Mouse (Mus musculus) large intestine, adult 2 months (tissue): ENCODE measurements around the gene Gm14190. TPM values are rescaled to one million over a fixed set of nuclear protein-coding genes. Genes with fewer than 3 reads are reported as not detected.
"Not testable (repeated sequence)": the region's sequence is repeated elsewhere in the genome, so short reads cannot be mapped to it uniquely, and the experiment has no call there.

Source experiments
- DNase-seq: peaks from one replicate; pipeline ENCODE4 v3.0.0-alpha.2; 2012; ENCODE audit warnings: low read depth, low spot score
- WGBS: fragments of 180-500 bp; shearing (Covaris S2); methylation state at CpG from one replicate; pipeline ENCODE4 v1.1.7; 2018; 5-methylcytosine and 5-hydroxymethylcytosine counted together
- polyA plus RNA-seq: library from polyadenylated mRNA; depleted of rRNA; stranded (reverse); fragments of >200 nt; gene quantifications from 2 replicates; pipeline ENCODE4 v1.2.3, GENCODE M21; 2012; rRNA removed

The Gm14190 gene
- polyA plus RNA-seq: not detected in 2 replicates

DNA sequence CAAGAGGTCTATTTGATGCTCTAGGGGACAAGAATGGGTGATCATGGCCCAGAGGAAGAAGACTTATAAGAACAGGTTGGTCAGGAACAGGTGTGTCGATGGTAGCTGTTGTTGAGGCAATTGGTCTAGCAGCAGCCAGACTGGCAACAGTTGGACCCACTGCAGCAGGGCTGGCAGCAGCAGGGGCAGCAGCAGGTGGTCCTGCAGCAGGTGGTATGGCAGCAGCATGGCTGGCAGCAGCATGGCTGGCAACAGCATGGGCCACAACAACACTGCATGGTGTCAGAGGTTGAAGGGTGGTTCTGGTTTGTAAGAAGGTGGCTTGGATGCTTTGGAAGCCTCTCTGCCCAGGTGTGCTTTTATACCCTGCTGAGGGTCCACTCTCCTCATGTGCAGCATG is at the start of gene Gm14190:
Gm14190 (minus strand) TSS at position 278 of the 400 bp plus-strand sequence.
- no peak for DNase-seq
- WGBS: 82% methylated on average over 1 of the region's 1 CpGs

DNA sequence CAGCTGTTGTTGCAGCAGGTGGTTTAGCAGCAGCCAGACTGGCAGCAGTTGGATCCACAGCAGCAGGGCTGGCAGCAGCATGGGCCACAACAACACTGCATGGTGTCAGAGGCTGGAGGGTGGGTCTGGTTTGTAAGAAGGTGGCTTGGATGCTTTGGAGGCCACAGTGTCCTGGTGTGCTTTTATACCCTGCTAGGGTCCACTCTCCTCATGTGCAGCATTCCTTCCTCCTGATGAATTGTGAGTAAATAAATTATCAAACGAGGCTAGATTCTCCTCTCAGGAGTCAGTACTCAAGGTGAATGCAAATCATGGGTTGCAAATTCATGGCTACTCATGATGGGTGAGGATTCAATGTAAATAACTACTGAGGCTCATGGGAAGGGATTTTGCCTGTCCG is 43.6 kb upstream of the Gm14190 start, which contains the start of gene Gm14180:
Gm14180 (minus strand) TSS at position 101 of the 400 bp plus-strand sequence.
- WGBS: 57% methylated on average over 2 of the region's 2 CpGs
- DNase-seq: no peak

DNA sequence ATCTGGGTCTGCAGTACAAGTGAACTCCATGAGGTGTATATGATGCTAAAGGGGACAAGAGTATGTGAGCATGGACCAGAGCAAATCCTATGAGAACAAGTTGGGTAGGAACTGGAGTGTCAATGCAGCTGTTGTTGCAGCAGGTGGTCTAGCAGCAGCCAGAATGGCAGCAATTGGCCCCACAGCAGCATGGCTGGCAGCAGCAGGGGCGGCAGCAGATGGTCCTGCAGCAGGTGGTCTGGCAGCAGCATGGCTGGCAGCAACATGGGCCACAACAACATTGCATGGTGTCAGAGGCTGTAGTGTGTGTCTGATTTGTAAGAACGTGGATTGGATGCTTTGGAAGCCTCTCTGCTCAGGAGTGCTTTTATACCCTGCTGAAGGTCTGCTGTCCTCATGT is 33.5 kb upstream of the Gm14190 start:
- 83% methylated on average over 2 of the region's 2 CpGs for WGBS
- DNase-seq: no peak

DNA sequence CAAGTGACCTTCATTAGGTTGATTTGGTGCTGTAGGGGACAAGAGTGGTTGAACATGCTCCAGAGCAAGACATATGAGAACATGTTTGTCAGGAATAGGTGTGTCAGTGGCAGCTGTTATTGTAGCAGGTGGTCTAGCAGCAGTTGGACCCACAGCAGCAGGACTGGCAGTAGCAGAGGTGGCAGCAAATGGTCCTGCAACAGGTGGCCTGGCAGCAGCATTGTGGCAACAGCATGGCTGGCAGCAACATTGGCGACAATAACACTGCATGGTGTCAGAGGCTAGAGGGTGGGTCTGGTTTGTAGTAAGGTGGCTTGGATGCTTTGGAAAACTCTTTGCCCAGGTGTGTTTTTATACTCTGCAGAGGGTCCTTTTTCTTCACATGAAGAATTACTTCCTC is 28.2 kb upstream of the Gm14190 start:
- 91% methylated on average over 1 of the region's 1 CpGs for WGBS
- no peak for DNase-seq

DNA sequence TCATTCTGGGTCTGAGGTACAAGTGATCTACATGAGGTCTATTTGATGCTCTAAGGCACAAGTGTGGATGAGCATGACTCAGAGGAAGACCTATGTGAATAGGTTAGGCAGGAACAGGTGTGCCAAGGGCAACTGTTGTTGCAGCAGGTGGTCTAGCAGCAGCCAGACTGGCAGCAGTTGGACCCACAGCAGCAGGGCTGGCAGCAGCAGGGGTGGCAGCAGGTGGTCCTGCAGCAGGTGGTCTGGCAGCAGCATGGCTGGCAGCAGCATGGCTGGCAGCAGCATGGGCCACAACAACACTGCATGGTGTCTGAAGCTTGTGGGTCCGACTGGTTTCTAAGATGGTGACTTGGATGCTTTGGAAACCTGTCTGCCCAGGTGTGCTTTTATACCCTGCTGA is 5.3 kb downstream of the Gm14190 start:
- WGBS: 85% methylated on average over 1 of the region's 1 CpGs
- not testable (repeated sequence) for DNase-seq

DNA sequence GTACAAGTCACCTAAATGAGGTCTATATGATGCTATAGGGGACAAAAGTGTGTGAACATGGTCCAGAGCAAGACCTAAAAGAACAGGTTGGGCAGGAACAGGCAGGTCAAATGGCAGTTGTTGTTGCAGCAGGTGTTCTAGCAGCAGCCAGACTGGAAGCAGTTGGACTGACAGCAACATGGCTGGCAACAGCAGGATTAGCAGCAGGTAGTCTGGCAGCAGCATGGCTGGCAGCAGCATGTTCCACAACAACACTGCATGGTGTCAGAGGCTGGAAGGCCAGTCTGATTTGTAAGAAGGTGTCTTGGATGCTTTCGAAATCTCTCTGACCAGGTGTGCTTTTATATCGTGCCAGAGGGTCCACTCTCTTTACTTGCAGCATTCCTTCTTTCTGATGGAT is 7.1 kb downstream of the Gm14190 start:
- DNase-seq: no peak
- WGBS: 87% methylated on average over 2 of the region's 2 CpGs

DNA sequence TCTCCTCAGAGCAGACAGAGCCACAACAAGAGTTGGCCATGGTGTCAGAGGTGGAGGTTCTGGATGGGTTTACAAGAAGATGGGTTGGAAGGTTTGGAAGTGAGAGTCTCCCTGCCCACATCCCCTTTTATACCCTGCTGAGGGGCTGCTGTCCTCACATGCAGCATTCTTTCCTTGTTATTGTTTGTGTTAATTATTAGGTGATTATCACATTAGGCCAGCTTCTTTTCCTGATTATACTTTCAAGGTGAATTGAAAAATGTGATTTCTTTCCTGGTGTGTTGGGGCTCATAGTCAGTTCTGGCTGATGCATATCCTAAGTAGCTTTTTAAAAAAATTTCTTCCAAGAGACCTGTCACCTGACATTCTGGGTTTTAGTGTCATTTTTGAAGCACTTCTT is 24.7 kb downstream of the Gm14190 start, which contains the start of gene Krtap4-6:
Krtap4-6 (minus strand) TSS at position 101 of the 400 bp plus-strand sequence.
- no peak for DNase-seq

DNA sequence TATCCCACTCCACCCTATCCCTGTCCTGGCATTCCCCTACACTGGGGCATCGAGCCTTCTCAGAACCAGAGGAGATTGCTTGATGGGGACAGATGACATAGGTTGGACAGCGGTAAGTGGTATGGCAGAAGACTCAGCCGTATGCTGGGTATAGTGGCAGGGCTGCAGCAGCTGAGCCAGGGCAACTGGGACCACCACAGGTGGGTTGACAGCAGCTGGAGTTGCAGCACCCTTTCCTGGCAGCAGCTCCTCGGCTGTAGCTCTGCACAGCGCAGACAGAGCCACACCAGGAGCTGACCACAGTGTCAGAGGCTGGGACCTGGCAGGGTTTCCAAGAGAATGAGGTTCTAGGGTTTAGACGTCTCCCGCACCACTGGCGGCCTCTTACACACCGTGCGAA is 27.7 kb downstream of the Gm14190 start:
- 81% methylated on average over 10 of the region's 10 CpGs for WGBS
- DNase-seq: no peak

DNA sequence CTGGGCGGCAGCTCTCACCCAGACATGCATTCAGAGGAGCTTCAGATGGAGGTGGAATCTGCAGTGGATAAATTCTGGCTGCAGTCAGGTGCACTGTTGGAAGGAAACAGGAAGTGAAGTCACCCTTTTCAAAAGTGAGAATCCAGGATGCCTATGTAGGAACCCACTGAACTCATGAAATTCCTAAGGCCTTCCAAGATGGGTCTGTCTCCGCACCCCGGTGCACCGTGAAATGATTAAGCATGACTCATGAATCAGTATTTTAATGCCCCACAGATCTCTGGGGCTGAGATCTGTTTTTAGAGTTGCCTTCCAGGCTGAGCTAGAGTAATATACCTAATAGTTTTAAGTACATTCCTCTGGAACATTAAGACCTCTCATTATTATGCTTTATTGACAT is 31.3 kb downstream of the Gm14190 start:
- WGBS: 76% methylated on average over 4 of the region's 4 CpGs
- DNase-seq: no peak

DNA sequence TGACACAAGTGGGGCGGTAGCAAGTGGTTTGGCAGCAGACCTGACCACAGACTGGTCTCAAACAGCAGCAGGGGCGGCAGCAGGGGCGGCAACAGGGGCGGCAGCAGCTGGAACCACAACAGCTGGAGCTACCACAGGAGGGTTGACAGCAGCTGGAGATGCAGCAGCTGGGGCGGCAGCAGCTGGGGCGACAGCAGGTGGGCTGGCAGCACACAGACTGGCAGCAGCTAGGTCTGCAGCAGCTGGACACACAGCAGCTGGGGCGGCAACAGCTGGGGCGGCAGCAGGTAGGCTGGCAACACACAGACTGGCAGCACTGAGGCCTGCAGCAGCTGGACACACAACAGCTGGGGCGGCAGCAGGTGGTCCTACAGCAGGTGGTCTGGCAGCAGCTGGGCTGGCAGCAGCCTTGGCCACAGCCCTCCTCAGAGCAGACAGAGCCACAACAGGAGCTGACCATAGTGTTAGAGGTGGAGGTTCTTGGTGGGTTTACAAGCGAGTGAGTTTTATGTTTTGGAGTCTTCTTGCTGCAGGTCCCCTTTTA is 32.0 kb downstream of the Gm14190 start, which contains the start of gene Gm11563:
Gm11563 (minus strand) TSS at position 494 of the 544 bp plus-strand sequence.
- 70% methylated on average over 10 of the region's 10 CpGs for WGBS
- not testable (repeated sequence) for DNase-seq

DNA sequence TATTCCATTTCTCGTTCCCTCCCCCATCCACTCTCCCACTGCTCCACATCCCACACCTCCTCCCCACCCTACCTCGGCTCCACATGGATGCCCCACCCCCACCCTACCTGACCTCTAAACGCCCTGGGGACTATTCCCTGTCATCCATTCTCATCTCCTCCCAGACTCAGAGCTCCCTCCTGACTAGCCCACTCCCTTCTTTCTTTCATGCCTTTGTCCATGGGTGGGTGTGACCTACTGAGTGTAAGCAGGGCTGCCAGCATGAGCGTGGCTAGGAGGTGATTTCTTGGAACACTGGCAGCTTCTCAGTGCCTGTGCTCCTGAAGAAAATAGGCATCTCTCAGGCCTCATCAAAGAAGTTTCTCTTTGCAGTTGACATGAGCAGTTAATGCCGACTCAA is 33.5 kb downstream of the Gm14190 start:
- WGBS: 47% methylated on average over 5 of the region's 5 CpGs
- no peak for DNase-seq

DNA sequence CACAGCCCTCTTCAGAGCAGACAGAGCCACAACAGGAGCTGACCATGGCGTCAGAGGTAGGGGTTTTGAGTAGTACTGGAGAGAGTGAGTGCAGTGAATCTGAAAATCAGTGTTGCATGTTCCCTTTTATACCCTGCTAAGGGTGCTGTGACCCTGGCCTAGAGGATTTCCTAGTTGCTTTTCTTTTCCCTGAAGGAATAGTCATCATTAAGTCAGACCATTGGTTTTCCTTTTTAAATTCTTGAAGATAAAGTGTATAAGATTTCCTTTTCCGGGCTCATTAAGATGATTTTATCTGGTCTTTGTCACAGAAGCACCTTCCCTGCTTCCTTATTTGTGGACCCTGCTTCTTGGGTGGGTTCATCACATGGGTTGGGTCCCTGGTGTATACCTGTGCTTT is 40.4 kb downstream of the Gm14190 start, which contains the start of gene Gm11555:
Gm11555 (minus strand) TSS at position 101 of the 400 bp plus-strand sequence.
- no peak for DNase-seq
- WGBS: 78% methylated on average over 2 of the region's 2 CpGs

DNA sequence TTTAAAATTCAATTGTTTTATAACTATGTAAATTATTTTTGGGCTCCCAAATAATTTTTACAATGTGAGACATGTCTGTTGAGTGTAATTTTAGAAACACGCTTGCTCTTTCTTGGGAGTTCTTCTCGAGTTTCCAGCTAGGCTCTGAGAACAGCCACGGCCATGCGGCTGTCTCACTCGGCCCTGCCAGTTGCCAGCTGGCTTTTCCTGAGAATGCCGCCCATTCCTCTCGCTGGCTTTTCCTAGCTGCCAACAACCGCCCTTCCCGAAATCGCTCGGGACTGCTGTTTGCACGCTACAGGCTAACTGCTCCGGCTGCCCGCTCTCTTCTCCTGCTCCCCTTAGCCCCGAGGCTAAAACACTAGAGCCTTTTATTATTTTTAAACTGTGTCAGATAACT is 44.1 kb downstream of the Gm14190 start:
- 88% methylated on average over 15 of the region's 15 CpGs for WGBS
- DNase-seq: no peak

DNA sequence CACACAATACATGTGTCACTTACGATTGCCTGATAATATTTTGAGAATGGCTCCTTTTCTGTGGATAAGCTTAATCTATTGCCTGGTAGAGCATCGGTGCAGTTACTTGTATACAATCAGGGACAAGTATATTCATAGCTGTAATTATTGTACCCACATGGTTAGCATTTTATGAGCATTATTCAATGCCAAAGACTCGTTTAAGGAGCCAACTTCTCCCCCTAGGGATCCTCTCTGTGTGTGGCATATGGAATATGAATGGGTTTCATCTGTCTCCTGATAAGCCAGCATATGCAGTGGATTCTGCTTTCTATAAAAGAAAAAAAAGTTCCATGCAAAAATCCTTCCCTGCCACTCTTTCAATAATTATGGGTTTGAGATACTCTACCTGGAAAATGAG is 46.2 kb downstream of the Gm14190 start:
- no peak for DNase-seq
- WGBS: 64% methylated on average over 3 of the region's 3 CpGs

DNA sequence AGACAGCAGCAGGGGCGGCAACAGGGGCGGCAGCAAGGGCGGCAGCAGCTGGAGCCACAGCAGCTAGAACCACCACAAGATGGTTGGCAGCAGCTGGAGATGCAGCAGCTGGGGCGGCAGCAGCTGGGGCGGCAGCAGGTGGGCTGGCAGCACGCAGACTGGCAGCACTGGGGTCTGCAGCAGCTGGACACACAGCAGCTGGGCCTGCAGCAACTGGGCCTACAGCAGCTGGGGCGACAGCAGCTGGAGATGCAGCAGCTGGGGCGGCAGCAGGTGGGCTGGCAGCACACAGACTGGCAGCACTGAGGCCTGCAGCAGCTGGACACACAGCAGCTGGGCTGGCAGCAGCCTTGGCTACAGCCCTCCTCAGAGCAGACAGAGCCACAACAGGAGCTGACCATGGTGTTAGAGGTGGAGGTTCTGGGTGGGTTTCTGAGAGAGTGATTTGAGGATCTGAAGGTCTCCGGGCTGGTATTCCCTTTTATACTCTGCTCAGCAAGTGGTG is 46.9 kb downstream of the Gm14190 start, which contains the start of gene Krtap4-7:
Krtap4-7 (minus strand) TSS at position 455 of the 505 bp plus-strand sequence.
- WGBS: 78% methylated on average over 9 of the region's 9 CpGs
- DNase-seq: not testable (repeated sequence)

DNA sequence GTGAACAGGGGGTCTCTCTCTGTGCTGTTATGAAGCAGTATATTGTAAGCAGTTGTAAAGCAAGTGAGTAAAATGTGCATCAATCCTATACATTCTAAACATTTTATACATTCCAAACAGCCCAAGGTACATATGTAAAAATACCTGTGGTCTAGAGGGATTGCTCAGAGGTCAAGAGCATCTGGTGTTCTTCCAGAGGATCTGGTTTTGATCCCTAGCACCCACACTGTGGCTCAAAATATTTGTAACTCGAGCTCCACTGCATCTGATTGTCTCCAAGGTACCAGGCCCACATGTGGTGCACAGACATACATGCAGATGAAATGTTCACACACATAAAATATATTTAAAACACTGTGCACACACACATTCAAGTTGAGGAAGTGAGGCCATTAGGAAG is 49.6 kb downstream of the Gm14190 start:
- DNase-seq: no peak
- WGBS: 10% methylated on average over 1 of the region's 1 CpGs

Other genes starting within 250 kb of the Gm14190 start
- gene Krt23, start 197.6 kb downstream of the Gm14190 start, polyA plus RNA-seq: 1.0 and 2.8 TPM in 2 replicates
- not detected in 2 replicates for gene Krt39, start 169.4 kb downstream of the Gm14190 start, polyA plus RNA-seq
- gene Krt40, start 147.6 kb downstream of the Gm14190 start, polyA plus RNA-seq: not detected in 2 replicates
- gene Krtap3-3, start 139.9 kb downstream of the Gm14190 start, polyA plus RNA-seq: not detected in 2 replicates
- gene Krtap3-2, start 133.9 kb downstream of the Gm14190 start, polyA plus RNA-seq: not detected in 2 replicates
- not detected in 2 replicates for gene Gm11939, start 131.3 kb downstream of the Gm14190 start, polyA plus RNA-seq
- 0.30 and 0.55 TPM in 2 replicates for gene Krtap3-1, start 124.1 kb downstream of the Gm14190 start, polyA plus RNA-seq
- gene Krtap1-5, start 109.7 kb downstream of the Gm14190 start, polyA plus RNA-seq: not detected in 2 replicates
- not detected in 2 replicates for gene Krtap1-4, start 107.1 kb downstream of the Gm14190 start, polyA plus RNA-seq
- not detected in 2 replicates for gene Krtap1-3, start 99.4 kb downstream of the Gm14190 start, polyA plus RNA-seq
- not detected in 2 replicates for gene Krtap9-3, start 92.6 kb downstream of the Gm14190 start, polyA plus RNA-seq
- gene Gm11938, start 87.4 kb downstream of the Gm14190 start, polyA plus RNA-seq: 0.21 TPM in 1 of 2 replicates, not detected in the other
- gene Gm11937, start 80.6 kb downstream of the Gm14190 start, polyA plus RNA-seq: not detected in 2 replicates
- 0.22 TPM in 1 of 2 replicates, not detected in the other for gene Krtap2-4, start 75.9 kb downstream of the Gm14190 start, polyA plus RNA-seq
- gene Gm11562, start 70.3 kb downstream of the Gm14190 start, polyA plus RNA-seq: 0.26 TPM in 1 of 2 replicates, not detected in the other
- gene Krtap4-1, start 62.5 kb downstream of the Gm14190 start, polyA plus RNA-seq: not detected in 2 replicates
- not detected in 2 replicates for gene Krtap4-2, start 55.7 kb downstream of the Gm14190 start, polyA plus RNA-seq
- gene Krtap4-7, start 46.7 kb downstream of the Gm14190 start, polyA plus RNA-seq: not detected in 2 replicates
- gene Gm11555, start 40.5 kb downstream of the Gm14190 start, polyA plus RNA-seq: not detected in 2 replicates
- gene Gm11563, start 31.8 kb downstream of the Gm14190 start, polyA plus RNA-seq: not detected in 2 replicates
- gene Krtap4-6, start 24.8 kb downstream of the Gm14190 start, polyA plus RNA-seq: not detected in 2 replicates
- not detected in 2 replicates for gene Gm14180, start 43.5 kb upstream of the Gm14190 start, polyA plus RNA-seq
- not detected in 2 replicates for gene Gm11595, start 82.2 kb upstream of the Gm14190 start, polyA plus RNA-seq
- not detected in 2 replicates for gene Krtap4-8, start 90.0 kb upstream of the Gm14190 start, polyA plus RNA-seq
- not detected in 2 replicates for gene Krtap4-9, start 94.5 kb upstream of the Gm14190 start, polyA plus RNA-seq
- not detected in 2 replicates for gene Gm11596, start 102.7 kb upstream of the Gm14190 start, polyA plus RNA-seq
- not detected in 2 replicates for gene Gm11569, start 108.2 kb upstream of the Gm14190 start, polyA plus RNA-seq
- gene Gm11554, start 113.7 kb upstream of the Gm14190 start, polyA plus RNA-seq: not detected in 2 replicates
- not detected in 2 replicates for gene Krtap4-13, start 119.2 kb upstream of the Gm14190 start, polyA plus RNA-seq
- gene Gm11564, start 124.9 kb upstream of the Gm14190 start, polyA plus RNA-seq: not detected in 2 replicates
- gene 2300003K06Rik, start 147.3 kb upstream of the Gm14190 start, polyA plus RNA-seq: not detected in 2 replicates
- gene Krtap4-16, start 160.9 kb upstream of the Gm14190 start, polyA plus RNA-seq: 0.11 and 0.33 TPM in 2 replicates
- gene Gm11568, start 167.2 kb upstream of the Gm14190 start, polyA plus RNA-seq: not detected in 2 replicates
- gene Gm11559, start 173.7 kb upstream of the Gm14190 start, polyA plus RNA-seq: not detected in 2 replicates
- not detected in 2 replicates for gene Krtap9-1, start 182.6 kb upstream of the Gm14190 start, polyA plus RNA-seq
- gene Gm11567, start 188.4 kb upstream of the Gm14190 start, polyA plus RNA-seq: not detected in 2 replicates
- not detected in 2 replicates for gene Krtap31-1, start 217.2 kb upstream of the Gm14190 start, polyA plus RNA-seq
- gene Gm11565, start 224.0 kb upstream of the Gm14190 start, polyA plus RNA-seq: not detected in 2 replicates
- not detected in 2 replicates for gene Krtap31-2, start 245.6 kb upstream of the Gm14190 start, polyA plus RNA-seq